In genomic region chr2:125208894-125209596, GRCm38 (mm10) we compare ENCODE assay signal across 15 mouse cellular contexts. TPM values are rescaled to one million over a fixed set of nuclear protein-coding genes. Genes with fewer than 3 reads are reported as not detected.
DNase-seq lines count a peak whose midpoint lies in the region; ATAC-seq and TF ChIP-seq lines count a peak whose summit lies in the region.
"Had no signal": no experiment of that assay in that cellular context is flagged by ENCODE, and none has a peak within 500 bp of the region (broad histone marks: within the 10 kb centered on the region; RNA-seq: fewer than 3 reads in every experiment).

No protein-coding gene starts in this region.

- no peak for TF ChIP-seq EP300 in lung, postnatal 0 days (IDR thresholded peaks at IDR 0.05)

- ATAC-seq in hindbrain, embryonic 13.5 days (ENCODE audit: low FRiP score) = peak; percentile 66
- peak; percentile 45; the same call in 1 of the 2 replicates for ATAC-seq in hindbrain, postnatal 0 days
- no peak for ATAC-seq in lung, postnatal 0 days

- WGBS in hindbrain, embryonic 13.5 days = 63% methylated on average over 14 of the region's 14 CpGs
- 86% methylated on average over 14 of the region's 14 CpGs for WGBS in hindbrain, embryonic 10.5 days
- WGBS in hindbrain, postnatal 0 days = 65% methylated on average over 14 of the region's 14 CpGs
- WGBS in lung, postnatal 0 days = 71% methylated on average over 14 of the region's 14 CpGs

- no peak for TF ChIP-seq CTCF in C2C12 (IDR thresholded peaks at IDR 0.05; ENCODE audit: control insufficient read depth, insufficient read depth, insufficient read length)
- no peak for TF ChIP-seq CTCF in hindbrain, postnatal 0 days (IDR thresholded peaks at IDR 0.05; ENCODE audit: low read depth)
- TF ChIP-seq CTCF in lung, postnatal 0 days (IDR thresholded peaks at IDR 0.05) = no peak

- no peak overlapping the region for H3K27ac ChIP-seq in hindbrain, embryonic 13.5 days
- no peak overlapping the region for H3K27ac ChIP-seq in hindbrain, embryonic 10.5 days
- no peak overlapping the region for H3K27ac ChIP-seq in hindbrain, postnatal 0 days
- H3K27ac ChIP-seq in lung, postnatal 0 days (ENCODE audit: low read length) = no peak overlapping the region
- H3K27ac ChIP-seq: limb, embryonic 13.5 days; stomach, postnatal 0 days had no signal

- H3K79me2 ChIP-seq in C2C12 (ENCODE audit: control insufficient read depth, insufficient read depth) = no peaks in the 10 kb centered on the region

- no peaks in the 10 kb centered on the region for H3K79me3 ChIP-seq in C2C12 (ENCODE audit: low read depth)

- no peaks in the 10 kb centered on the region for H3K9me3 ChIP-seq in hindbrain, embryonic 13.5 days
- H3K9me3 ChIP-seq in hindbrain, embryonic 10.5 days = no peaks in the 10 kb centered on the region
- H3K9me3 ChIP-seq in hindbrain, postnatal 0 days (ENCODE audit: low read length) = no peaks in the 10 kb centered on the region
- H3K9me3 ChIP-seq in lung, postnatal 0 days (ENCODE audit: low read length) = no peaks in the 10 kb centered on the region
- H3K9me3 ChIP-seq: limb, embryonic 13.5 days had no signal

- no peak overlapping the region for H3K4me3 ChIP-seq in hindbrain, embryonic 13.5 days
- H3K4me3 ChIP-seq in hindbrain, embryonic 10.5 days = no peak overlapping the region
- no peak overlapping the region for H3K4me3 ChIP-seq in C2C12 (ENCODE audit: insufficient read depth, poor library complexity, severe bottlenecking)
- H3K4me3 ChIP-seq in hindbrain, postnatal 0 days (ENCODE audit: low read length) = no peak overlapping the region
- no peak overlapping the region for H3K4me3 ChIP-seq in lung, postnatal 0 days (ENCODE audit: low read depth, low read length)
- H3K4me3 ChIP-seq: limb, embryonic 13.5 days had no signal

- H3K4me2 ChIP-seq in hindbrain, embryonic 13.5 days = no peak overlapping the region
- no peak overlapping the region for H3K4me2 ChIP-seq in hindbrain, postnatal 0 days (ENCODE audit: low read depth, low read length)
- no peak overlapping the region for H3K4me2 ChIP-seq in lung, postnatal 0 days (replicated peaks; ENCODE audit: low read depth, low read length)
- H3K4me2 ChIP-seq: limb, embryonic 13.5 days; midbrain, embryonic 11.5 days had no signal

- H3ac ChIP-seq in C2C12 (ENCODE audit: control insufficient read depth, insufficient read length, low read depth) = no peak overlapping the region

- peaks cover 16% of the 10 kb centered on the region for H3K4me1 ChIP-seq in hindbrain, embryonic 13.5 days (replicated peaks)
- peaks cover 14% of the 10 kb centered on the region for H3K4me1 ChIP-seq in hindbrain, embryonic 10.5 days (replicated peaks)
- 0 out of 2 replicates have a peak, but pooled peaks cover 4% of the 10 kb centered on the region for H3K4me1 ChIP-seq in hindbrain, postnatal 0 days (ENCODE audit: insufficient read depth, low read length)
- H3K4me1 ChIP-seq in lung, postnatal 0 days (ENCODE audit: insufficient read depth, low read depth, low read length) = no peaks in the 10 kb centered on the region
- H3K4me1 ChIP-seq: limb, embryonic 13.5 days had no signal

- no peaks in the 10 kb centered on the region for H3K36me3 ChIP-seq in hindbrain, embryonic 13.5 days
- no peaks in the 10 kb centered on the region for H3K36me3 ChIP-seq in hindbrain, embryonic 10.5 days
- no peaks in the 10 kb centered on the region for H3K36me3 ChIP-seq in C2C12 (ENCODE audit: control insufficient read depth, insufficient read depth)
- H3K36me3 ChIP-seq in hindbrain, postnatal 0 days (ENCODE audit: insufficient read depth, low read length) = no peaks in the 10 kb centered on the region
- H3K36me3 ChIP-seq in lung, postnatal 0 days (ENCODE audit: insufficient read depth, low read length) = no peaks in the 10 kb centered on the region
- H3K36me3 ChIP-seq: limb, embryonic 13.5 days had no signal

- no peaks in the 10 kb centered on the region for H3K27me3 ChIP-seq in hindbrain, embryonic 13.5 days
- no peaks in the 10 kb centered on the region for H3K27me3 ChIP-seq in hindbrain, embryonic 10.5 days (ENCODE audit: insufficient read depth, poor library complexity, severe bottlenecking)
- H3K27me3 ChIP-seq in C2C12 (ENCODE audit: control insufficient read depth, insufficient read depth, insufficient read length) = no peaks in the 10 kb centered on the region
- H3K27me3 ChIP-seq in hindbrain, postnatal 0 days (ENCODE audit: insufficient read depth, low read length) = no peaks in the 10 kb centered on the region
- H3K27me3 ChIP-seq in lung, postnatal 0 days (replicated peaks; ENCODE audit: insufficient read depth, low read length) = no peaks in the 10 kb centered on the region
- H3K27me3 ChIP-seq: limb, embryonic 13.5 days had no signal

- DNase-seq in hindbrain, embryonic 10.5 days (ENCODE audit: low spot score) = no peak
- DNase-seq in brain, embryonic 18.5 days (ENCODE audit: low read depth, low spot score) = peak; percentile 18
- DNase-seq in hindbrain, postnatal 0 days (ENCODE audit: low spot score) = peak; percentile 28
- DNase-seq in cerebellum, postnatal 36 days = no peak
- no peak for DNase-seq in lung, postnatal 0 days (ENCODE audit: low spot score)
- DNase-seq: kidney, adult 2 months; lung, adult 18-20 months; thymus, postnatal 4 days had no signal

- no peak overlapping the region for H3K9ac ChIP-seq in hindbrain, embryonic 13.5 days
- H3K9ac ChIP-seq in hindbrain, postnatal 0 days (replicated peaks; ENCODE audit: low read length) = no peak overlapping the region
- H3K9ac ChIP-seq in lung, postnatal 0 days (replicated peaks; ENCODE audit: low read depth) = no peak overlapping the region
- H3K9ac ChIP-seq: limb, embryonic 13.5 days had no signal

TF ChIP-seq in C2C12, 6 proteins besides CTCF, POLR2A, EP300 and RAD21:
- TF ChIP-seq MYOD1 (IDR thresholded peaks at IDR 0.05; ENCODE audit: control insufficient read depth, insufficient read length, low read depth) (peak; percentile 84), MYOG (IDR thresholded peaks at IDR 0.05; ENCODE audit: control insufficient read depth, extremely low read depth, insufficient read length) (no peak), USF1 (IDR thresholded peaks at IDR 0.05; ENCODE audit: low read depth) (no peak), MAX (IDR thresholded peaks at IDR 0.05) (peak; percentile 23), CEBPB (IDR thresholded peaks at IDR 0.05; ENCODE audit: low read depth) (peak; percentile 65), FOSL1 (IDR thresholded peaks at IDR 0.05; ENCODE audit: insufficient read depth, low read length, poor library complexity, severe bottlenecking) (peak; percentile 61)

RNA-seq across cellular contexts. Expression of gene Dut, which starts 37.9 kb away (rescaled TPM):
- polyA plus RNA-seq in hindbrain, embryonic 13.5 days (2015; fragmentation: Nextera tagmentation; extraction: Ambion mirVana) = 75.4 and 80.9 TPM in 2 replicates
- polyA plus RNA-seq in hindbrain, embryonic 10.5 days (2016; fragmentation: Nextera tagmentation; extraction: Ambion mirVana) = 218 and 267 TPM in 2 replicates
- polyA plus RNA-seq in C2C12 (2012; fragmentation: generic; extraction: Trizol) = 99.9 TPM
- 46.6 and 50.7 TPM in 2 replicates for total RNA-seq in hindbrain, postnatal 0 days (2014; rRNA removed)
- polyA plus RNA-seq in hindbrain, postnatal 0 days (2015; fragmentation: Nextera tagmentation; extraction: Ambion mirVana) = 95.0 and 105 TPM in 2 replicates
- 40.1 and 40.5 TPM in 2 replicates for polyA plus RNA-seq in lung, postnatal 0 days (2015; fragmentation: Nextera tagmentation; extraction: Ambion mirVana)

RNA-seq across cellular contexts. Expression of gene Slc12a1, which starts 56.7 kb away (rescaled TPM):
- 0.09 and 0.19 TPM in 2 replicates for polyA plus RNA-seq in hindbrain, embryonic 13.5 days (2015; fragmentation: Nextera tagmentation; extraction: Ambion mirVana)
- polyA plus RNA-seq in hindbrain, embryonic 10.5 days (2016; fragmentation: Nextera tagmentation; extraction: Ambion mirVana) = not detected in 2 replicates
- not detected for polyA plus RNA-seq in C2C12 (2012; fragmentation: generic; extraction: Trizol)
- 0.29 TPM in 1 of 2 replicates, not detected in the other for total RNA-seq in hindbrain, postnatal 0 days (2014; rRNA removed)
- 0.10 and 0.11 TPM in 2 replicates for polyA plus RNA-seq in hindbrain, postnatal 0 days (2015; fragmentation: Nextera tagmentation; extraction: Ambion mirVana)
- polyA plus RNA-seq in lung, postnatal 0 days (2015; fragmentation: Nextera tagmentation; extraction: Ambion mirVana) = 0.06 TPM in 2 replicates
- total RNA-seq: gastrocnemius, postnatal 4 days had no signal
- polyA plus RNA-seq: heart, embryonic 16.5 days; limb, embryonic 13.5 days; stomach, postnatal 0 days had no signal

Comparison
In these comparisons a context has a peak if more than half of its experiments do, and no peak if none do; other contexts are left out.
1. DNase-seq: peak in brain, embryonic 18.5 days (single experiment) and hindbrain, postnatal 0 days (single experiment); none in hindbrain, embryonic 10.5 days (single experiment), cerebellum, postnatal 36 days (0 of 2) and lung, postnatal 0 days (single experiment).